Mouse (Mus musculus): ENCODE measurements around the gene Abl1. TPM values are rescaled to one million over a fixed set of nuclear protein-coding genes. Genes with fewer than 3 reads are reported as not detected.

Gene Abl1
- total RNA-seq, 2 experiments from 2014 or later = 24.5 to 24.7 TPM

Other genes with a start within 250 kb of the Abl1 start
- gene Ass1, start 218.2 kb upstream of the Abl1 start, total RNA-seq (2015) = 137 and 147 TPM in 2 replicates
- gene Ass1, start 218.2 kb upstream of the Abl1 start, total RNA-seq (2017) = 184 and 194 TPM in 2 replicates
- 10.7 and 16.4 TPM in 2 replicates for gene Fubp3, start 115.7 kb upstream of the Abl1 start, total RNA-seq (2015)
- 17.1 and 23.6 TPM in 2 replicates for gene Fubp3, start 115.7 kb upstream of the Abl1 start, total RNA-seq (2017)
- not detected in 2 replicates for gene Prdm12, start 48.3 kb upstream of the Abl1 start, total RNA-seq (2015)
- not detected in 2 replicates for gene Prdm12, start 48.3 kb upstream of the Abl1 start, total RNA-seq (2017)
- 15.3 and 17.7 TPM in 2 replicates for gene Exosc2, start 17.7 kb upstream of the Abl1 start, total RNA-seq (2015)
- 24.1 and 25.9 TPM in 2 replicates for gene Exosc2, start 17.7 kb upstream of the Abl1 start, total RNA-seq (2017)
- 0.57 and 0.65 TPM in 2 replicates for gene Qrfp, start 122.2 kb downstream of the Abl1 start, total RNA-seq (2015)
- gene Qrfp, start 122.2 kb downstream of the Abl1 start, total RNA-seq (2017) = 0.04 and 0.29 TPM in 2 replicates
- not detected in 2 replicates for gene Fibcd1, start 157.6 kb downstream of the Abl1 start, total RNA-seq (2015)
- gene Fibcd1, start 157.6 kb downstream of the Abl1 start, total RNA-seq (2017) = 0.04 TPM in 1 of 2 replicates, not detected in the other
- not detected in 2 replicates for gene Lamc3, start 198.9 kb downstream of the Abl1 start, total RNA-seq (2015)
- gene Lamc3, start 198.9 kb downstream of the Abl1 start, total RNA-seq (2017) = not detected in 2 replicates

Measured in megakaryocyte, adult 5-6 weeks (primary cell).